Mouse (Mus musculus) spleen, postnatal 10 days (tissue): ENCODE data around the gene Steap1.

Experiments used
- DNase-seq, 2 experiments: peaks; one replicate each; pipeline ENCODE4 v3.0.0; 2021 to 2022; ENCODE audit warnings: low spot score in 2 of 2

Steap1 gene

DNA sequence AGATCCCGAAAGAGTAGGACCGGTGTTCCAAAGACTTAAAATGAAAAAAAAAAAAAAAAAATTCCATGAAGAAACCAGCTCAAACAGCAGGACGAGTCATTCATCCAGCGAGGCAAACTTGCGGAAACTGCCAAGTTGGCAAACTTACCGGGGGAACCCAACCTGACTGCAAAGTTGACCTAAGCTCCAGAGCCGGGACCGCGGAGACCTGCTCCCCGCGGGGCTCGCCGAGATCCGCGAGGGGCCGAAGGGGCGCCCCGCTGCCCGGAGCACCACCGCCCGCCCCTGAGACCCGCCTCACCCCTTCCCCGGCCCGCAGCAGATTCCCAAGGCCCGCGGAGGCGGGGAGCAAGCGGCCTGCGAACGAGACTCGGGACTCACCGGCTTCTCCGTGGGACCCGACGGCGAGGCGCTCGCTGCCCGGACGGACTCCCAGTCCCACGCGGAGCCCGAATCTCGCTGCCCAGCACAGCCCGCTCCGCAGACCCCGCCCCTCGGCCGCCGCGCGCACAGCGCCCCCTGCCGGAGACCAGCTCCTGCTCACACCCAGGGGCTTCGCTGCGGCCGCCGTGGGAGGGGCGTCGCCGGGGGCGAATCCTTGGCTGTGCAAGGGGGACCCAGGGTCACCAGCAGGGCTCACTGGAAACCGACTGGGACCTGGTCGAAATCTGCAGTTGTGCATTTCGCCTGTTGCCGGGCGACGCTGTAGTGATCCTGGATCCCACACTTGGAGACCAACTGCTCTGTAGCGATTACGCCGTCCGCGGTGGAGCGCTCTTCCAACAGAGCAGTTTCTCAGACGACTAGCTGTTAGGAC lies at the start of gene Steap1:
TSS of gene Steap1 (minus strand) at position 461 of the 817 bp plus-strand sequence.
- peak; percentile 45 to 74 for DNase-seq

DNA sequence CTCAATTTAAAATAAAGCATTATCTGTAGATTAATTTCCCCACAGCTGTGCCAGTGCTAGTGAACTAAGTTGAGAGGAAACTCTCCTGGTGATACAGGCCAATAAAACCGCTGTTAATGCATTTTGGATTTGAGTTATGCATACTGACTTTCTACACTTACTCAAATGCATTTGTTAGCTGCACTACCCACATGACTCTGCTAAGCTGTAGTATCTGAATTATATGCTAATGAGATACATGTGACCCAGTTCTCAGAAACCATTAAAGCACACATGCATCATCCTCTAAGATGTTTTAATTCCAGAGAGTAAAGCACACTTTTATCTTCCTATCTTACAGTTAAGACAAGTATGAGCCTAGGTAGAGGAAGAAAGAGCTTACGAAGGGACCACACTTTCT lies 38.0 kb upstream of the Steap1 start:
- DNase-seq, result no peak

- no peak for DNase-seq
Observed at GRCm38 (mm10) chr5:5756392-5757019, 7.4 kb upstream of the Steap1 start.

GRCm38 (mm10) chr5:5755039-5755438 lies 5.9 kb upstream of the Steap1 start:
- peak; percentile 12 to 55 for DNase-seq

DNA sequence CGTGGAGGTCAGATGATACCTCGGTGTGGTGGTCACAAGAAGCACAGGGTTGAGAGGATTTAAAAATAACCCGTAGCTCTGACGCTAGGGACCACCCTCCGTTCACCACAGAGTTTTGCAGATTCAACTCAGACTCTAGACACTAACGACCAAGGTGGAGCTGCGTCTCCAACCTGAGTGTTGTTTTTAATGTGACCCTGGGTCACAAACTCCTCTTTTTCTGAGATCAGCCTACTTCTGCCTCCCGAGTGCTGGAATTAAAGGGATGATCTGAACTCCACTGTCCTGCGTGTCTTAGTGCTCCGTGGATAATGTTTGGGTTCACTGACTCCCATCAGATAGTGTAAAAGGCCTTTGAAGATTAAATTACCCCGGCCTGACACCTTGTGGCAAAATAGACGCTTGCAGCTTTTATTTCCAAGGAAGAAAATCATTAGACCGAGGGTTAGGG lies 671 bp upstream of the Steap1 start:
- DNase-seq, result no peak

GRCm38 (mm10) chr5:5734445-5734844 lies 14.7 kb downstream of the Steap1 start:
- no peak for DNase-seq

DNA sequence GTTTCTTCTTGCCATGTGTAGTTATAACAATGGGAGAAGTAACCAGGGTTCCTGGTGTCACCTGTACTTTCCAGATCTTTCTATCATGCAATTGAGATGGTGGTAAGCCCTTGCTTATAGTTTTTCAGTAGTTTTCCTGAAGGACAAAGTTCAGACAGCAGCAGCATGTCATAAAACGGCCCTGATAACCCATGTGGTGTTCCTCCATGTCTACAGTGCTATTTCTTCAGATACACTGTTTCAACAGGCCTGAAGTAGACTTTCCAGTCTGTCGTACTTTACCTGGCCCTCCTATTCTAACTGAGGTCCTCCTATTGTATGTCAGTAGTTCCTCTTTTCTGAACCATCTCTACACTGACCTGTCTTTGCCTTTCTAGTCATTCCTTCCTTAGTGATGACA lies 16.3 kb downstream of the Steap1 start:
- no peak for DNase-seq

DNA sequence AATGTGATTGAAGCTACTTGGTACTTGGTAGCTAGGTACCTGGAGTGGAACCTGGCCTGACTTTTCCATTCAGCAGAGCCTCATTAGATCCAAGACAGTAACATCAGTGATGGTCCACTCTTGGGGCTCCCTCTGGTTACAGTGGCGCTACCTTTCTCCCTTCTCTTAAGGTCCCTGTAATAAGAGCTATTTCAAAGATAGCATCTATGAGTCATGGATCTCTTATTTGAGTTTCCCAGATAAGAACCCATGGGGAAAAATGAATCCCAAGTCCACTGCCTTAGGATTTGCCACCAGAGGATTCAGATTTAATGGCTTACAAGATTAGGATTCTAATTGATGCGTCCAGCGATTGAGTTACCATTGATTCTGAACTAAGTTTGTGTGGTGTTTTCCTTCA lies 16.9 kb downstream of the Steap1 start:
- DNase-seq, result no peak

DNA sequence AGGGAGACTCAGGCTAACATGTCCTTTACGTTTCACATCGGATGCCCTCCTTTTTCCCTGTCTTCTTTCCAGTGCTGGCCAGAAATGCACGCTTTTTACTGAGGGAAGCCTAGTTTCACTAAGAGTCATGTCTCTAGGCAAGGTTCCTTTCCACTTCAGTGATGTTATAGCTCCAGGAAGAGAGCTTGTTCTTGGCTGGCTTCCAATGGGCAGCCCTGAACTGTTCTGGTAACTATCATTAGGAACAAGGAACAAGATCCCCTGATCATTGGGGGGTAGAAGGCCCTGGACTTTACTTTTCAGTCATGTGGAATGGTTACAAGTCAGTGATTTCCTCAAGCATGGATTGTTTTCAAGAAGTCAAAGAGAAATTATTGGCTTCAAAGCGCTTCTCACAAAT lies 19.2 kb downstream of the Steap1 start:
- DNase-seq, result no peak

- DNase-seq, result no peak
Observed at GRCm38 (mm10) chr5:5722217-5722616, 26.9 kb downstream of the Steap1 start.

DNA sequence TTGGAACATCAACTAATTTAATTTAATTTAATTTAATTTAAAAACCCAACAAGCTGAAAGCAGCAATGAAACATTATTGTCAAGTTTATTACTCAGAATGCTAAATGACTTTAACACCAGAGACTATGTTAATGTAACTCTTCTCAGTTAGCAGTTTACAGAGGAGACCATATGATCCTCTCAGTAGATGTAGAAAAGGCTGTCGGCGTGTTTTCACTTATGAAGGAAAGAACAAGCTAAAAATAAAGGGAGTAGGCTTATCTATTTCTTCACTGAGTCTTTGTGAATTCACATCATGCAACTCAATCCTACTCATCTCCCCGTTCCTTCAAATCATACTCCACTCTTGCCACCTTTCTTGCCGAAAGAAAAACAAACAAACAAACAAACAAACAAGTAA lies 38.1 kb downstream of the Steap1 start:
- no peak for DNase-seq

- no peak for DNase-seq
Observed at GRCm38 (mm10) chr5:5707341-5708278, 41.5 kb downstream of the Steap1 start.

- DNase-seq, result no peak
Observed at GRCm38 (mm10) chr5:5705019-5705418, 44.1 kb downstream of the Steap1 start.

DNA sequence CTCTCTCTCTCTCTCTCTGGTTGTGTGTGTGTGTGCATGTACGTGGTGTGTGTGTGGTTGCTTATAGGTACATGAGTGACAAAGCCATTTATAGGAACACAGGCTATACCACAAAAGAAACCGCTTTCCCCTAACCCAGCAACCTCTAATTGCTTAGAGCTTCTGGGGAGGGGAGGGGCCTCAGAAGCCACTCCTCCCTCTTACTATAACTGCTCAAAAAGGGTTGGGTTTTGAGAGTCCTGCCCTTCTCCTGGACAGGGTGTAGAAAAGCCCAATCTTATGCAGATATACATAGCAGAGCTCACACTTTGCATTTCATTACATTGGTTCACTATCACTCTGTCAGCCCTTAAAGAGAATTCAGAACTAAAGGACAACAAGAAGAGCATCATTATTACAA lies 48.7 kb downstream of the Steap1 start:
- DNase-seq, result no peak

- no peak for DNase-seq
Observed at GRCm38 (mm10) chr5:5698830-5699229, 50.3 kb downstream of the Steap1 start.

GRCm38 (mm10) chr5:5695401-5695942 lies 53.7 kb downstream of the Steap1 start:
- DNase-seq, result no peak

DNA sequence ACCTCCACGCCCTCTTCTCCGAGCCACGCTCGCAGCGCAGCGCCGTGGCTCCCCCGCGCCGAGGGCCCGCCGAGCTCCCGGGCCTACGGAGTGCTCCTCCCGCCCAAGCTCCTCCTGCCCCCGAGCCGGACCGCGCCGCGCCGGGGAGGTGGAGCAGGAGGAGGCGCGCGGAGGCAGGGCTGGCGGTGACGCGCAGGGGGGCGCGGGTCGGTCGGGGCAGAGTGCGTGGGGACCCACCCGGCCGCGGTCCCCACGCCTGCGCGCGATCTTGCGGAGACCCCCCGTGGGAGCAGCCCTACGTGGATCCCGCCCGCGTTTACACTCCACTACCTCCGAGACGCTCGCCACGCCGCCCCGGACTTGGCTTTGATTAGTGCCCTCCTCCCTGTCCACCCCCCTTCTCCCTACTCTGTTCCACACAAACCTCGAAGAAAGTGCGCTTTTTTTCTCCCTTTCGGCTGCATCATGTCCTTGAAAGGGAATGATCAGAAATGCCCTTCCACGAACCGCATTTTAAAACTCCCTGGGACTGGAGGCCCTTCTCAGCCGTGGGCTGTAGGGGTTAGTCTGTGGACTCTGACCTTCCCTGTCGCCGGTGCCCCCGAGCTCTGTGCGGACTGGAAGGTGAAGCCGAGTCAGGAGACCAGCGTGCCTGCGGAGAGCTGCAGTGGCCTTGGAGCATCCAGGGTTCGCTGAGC lies 55.0 kb downstream of the Steap1 start, which contains the start of gene Steap2:
TSS of gene Steap2 (minus strand) at position 623 of the 698 bp plus-strand sequence.
- no peak for DNase-seq

- DNase-seq, result no peak
Observed at GRCm38 (mm10) chr5:5693541-5693955, 55.6 kb downstream of the Steap1 start.

- no peak for DNase-seq
Observed at GRCm38 (mm10) chr5:5692167-5692738, 56.9 kb downstream of the Steap1 start.

- DNase-seq, result no peak
Observed at GRCm38 (mm10) chr5:5688945-5689540, 60.1 kb downstream of the Steap1 start.
